In the genomic region with DNA sequence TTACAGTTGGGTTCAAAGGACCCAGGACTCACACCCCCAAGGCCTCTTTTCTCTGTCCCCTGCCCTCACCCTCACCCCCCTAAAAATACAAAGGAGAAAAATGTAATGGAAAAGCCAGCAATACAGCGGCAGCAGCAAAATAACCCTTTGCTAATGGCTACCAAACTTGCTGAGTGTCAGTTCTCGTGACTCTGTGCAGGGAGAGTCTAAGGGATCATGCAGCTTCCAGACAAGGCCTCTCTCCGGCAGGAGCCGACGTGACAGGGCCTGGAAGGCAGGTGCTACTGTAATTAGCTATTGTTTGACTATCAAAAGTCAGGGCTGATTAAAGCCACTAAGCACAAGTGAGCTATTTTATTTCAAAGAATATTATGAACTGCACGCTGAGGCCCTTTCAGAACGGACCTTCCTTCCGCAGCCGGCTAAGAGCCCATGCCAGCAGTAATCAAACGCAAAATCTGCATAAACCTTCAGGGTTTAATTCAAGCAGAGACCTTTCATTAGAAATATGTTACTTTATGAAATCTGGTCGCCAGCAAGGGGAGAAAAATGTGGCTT, we compare ENCODE assay signal across 11 mouse cellular contexts.
"Had no signal": no experiment of that assay in that cellular context is flagged by ENCODE, and none has a peak within 500 bp of the region (broad histone marks: within the 10 kb centered on the region; RNA-seq: fewer than 3 reads in every experiment).

No protein-coding gene starts in this region.

- H3K4me2 ChIP-seq: kidney, embryonic 15.5 days; limb, embryonic 13.5 days; midbrain, embryonic 15.5 days; neural tube, embryonic 13.5 days had no signal

- H3K36me3 ChIP-seq: kidney, embryonic 15.5 days; limb, embryonic 13.5 days; midbrain, embryonic 15.5 days; neural tube, embryonic 13.5 days had no signal

- ATAC-seq: midbrain, embryonic 15.5 days had no signal

- H3K4me3 ChIP-seq: kidney, embryonic 15.5 days; limb, embryonic 13.5 days; midbrain, embryonic 15.5 days; neural tube, embryonic 13.5 days had no signal

- H3K9me3 ChIP-seq: kidney, embryonic 15.5 days; limb, embryonic 13.5 days; midbrain, embryonic 15.5 days; neural tube, embryonic 13.5 days had no signal

- DNase-seq: kidney, postnatal 14 days; left cerebral cortex, postnatal 4 days; lung, adult 18-20 months; retina, postnatal 1 day; right cerebral cortex, postnatal 14 days; thymus, postnatal 36 days had no signal

- H3K27ac ChIP-seq: kidney, embryonic 15.5 days; limb, embryonic 13.5 days; liver, embryonic 14.5 days; midbrain, embryonic 15.5 days; neural tube, embryonic 13.5 days had no signal

- H3K9ac ChIP-seq: kidney, embryonic 15.5 days; limb, embryonic 13.5 days; liver, embryonic 14.5 days; midbrain, embryonic 15.5 days; neural tube, embryonic 13.5 days had no signal
